Mouse (Mus musculus): ENCODE data around the gene Sept3. TPM values are rescaled to one million over a fixed set of nuclear protein-coding genes. Genes with fewer than 3 reads are reported as not detected.

Sept3 gene
- polyA plus RNA-seq, 1 experiment from 2014 or later: 157 TPM

DNA sequence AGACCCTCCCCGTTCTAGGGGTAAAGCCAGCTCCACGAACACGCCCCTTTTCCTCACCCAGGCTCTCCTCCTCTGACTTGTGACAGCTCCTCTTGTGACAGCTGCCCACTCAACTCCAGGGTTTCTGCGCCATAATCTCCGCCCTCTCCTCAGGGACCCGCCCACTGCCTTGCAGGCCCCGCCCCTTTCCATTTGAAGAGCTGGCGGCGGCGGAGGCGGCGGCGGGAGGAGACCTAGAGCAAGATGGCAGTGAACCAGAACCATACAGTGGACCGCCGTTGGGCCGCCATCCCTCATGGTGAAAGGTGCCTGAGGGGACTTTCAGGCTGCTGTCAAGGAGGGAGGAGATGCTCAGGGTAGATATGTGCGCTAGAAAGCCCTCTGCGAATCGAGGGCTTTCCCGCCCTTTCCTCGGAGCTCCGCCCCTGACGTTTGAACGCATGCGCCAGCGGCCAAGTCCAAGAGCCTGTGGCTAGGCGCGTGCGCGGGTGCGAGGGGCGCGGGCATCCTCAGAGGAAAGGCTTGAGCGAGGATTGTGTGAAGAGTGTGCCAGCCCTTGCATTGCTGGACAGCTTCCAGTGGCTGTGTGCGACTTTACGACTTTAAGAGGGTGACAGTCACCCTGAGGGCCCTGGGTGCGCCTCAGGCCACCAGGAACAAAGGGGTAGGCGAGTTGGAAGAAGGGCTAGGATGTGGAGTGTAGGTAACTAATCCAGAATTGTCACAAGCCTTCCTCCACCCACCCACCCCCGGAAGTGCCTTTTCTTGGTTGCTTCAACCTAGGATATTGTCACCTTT lies 24.3 kb downstream of the Sept3 start, which contains the start of gene Wbp2nl:
Gene Wbp2nl, plus strand, starts transcription at position 191 of the 798 bp plus-strand sequence.
- Histone ChIP-seq H3K27me3 (ENCODE audit: control insufficient read depth, insufficient read depth, low read length) (no peaks in the 10 kb centered on the region), H3K9ac (ENCODE audit: low read length) (no peak within 1 kb of the TSS), H3K27ac (ENCODE audit: low read depth, low read length) (no peak within 1 kb of the TSS), H3K4me1 (replicated peaks; ENCODE audit: control insufficient read depth, insufficient read depth, low read length) (no peaks in the 10 kb centered on the region), H3K36me3 (ENCODE audit: control insufficient read depth, insufficient read depth, low read length) (no peaks in the 10 kb centered on the region), H3K4me3 (ENCODE audit: low read depth, low read length) (no peak within 1 kb of the TSS), H3K4me2 (ENCODE audit: low read depth, low read length, severe bottlenecking) (no peak within 1 kb of the TSS), H3K9me3 (ENCODE audit: control insufficient read depth, low read length) (no peaks in the 10 kb centered on the region)
- WGBS: 62% methylated on average over 39 of the region's 39 CpGs
- ATAC-seq (replicated peaks; ENCODE audit: low FRiP score) (0 out of 2 replicates have a peak, but pooled peaks have one; percentile 49), DNase-seq (ENCODE audit: low spot score) (no peak)

DNA sequence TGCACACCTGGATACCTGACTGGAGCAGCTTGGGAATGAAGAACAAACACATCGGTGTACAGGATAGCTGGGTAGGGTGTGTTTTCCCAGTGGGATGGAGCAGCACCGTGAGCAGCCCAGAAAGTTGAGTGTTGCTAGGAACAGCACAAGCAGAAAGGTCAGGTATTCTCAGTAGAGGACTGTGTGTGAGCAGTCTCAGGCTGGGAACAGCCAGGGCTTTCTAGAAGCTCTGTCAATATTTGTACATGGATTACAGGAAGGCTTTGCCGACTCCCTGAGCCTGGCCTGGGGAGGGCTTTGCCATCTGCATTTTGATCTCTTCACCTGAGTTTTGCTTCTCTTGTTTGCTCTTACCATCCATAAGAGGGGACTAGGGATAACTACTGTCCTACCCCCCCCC lies 32.4 kb downstream of the Sept3 start:
- 74% methylated on average over 3 of the region's 3 CpGs for WGBS
- no peak for ATAC-seq (replicated peaks; ENCODE audit: low FRiP score)

DNA sequence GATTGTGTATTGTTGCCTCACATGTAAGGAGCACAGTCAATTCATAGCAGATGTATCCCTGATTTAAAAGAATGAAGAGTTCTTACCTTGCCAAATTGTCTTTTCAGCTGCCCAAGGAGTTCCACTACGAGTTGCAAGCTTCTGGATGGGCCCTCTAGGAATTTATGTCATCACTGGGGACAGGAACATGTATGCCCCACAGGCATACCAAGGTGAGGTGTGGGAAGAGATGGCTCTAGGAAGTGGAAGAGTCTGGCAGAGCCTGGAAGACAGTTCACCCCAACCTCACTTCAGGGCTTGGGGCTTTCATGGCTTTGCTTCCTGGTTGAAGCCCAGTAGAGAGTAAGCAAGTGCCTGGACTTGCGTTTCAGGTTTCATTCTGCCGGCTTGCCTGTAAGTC lies 33.7 kb downstream of the Sept3 start:
- Histone ChIP-seq H3K4me2 (ENCODE audit: low read depth, low read length, severe bottlenecking) (no peak overlapping the region), H3K9ac (ENCODE audit: low read length) (no peak overlapping the region), H3K36me3 (ENCODE audit: control insufficient read depth, insufficient read depth, low read length) (no peaks in the 10 kb centered on the region), H3K4me3 (ENCODE audit: low read depth, low read length) (no peak overlapping the region), H3K27ac (ENCODE audit: low read depth, low read length) (no peak overlapping the region), H3K27me3 (ENCODE audit: control insufficient read depth, insufficient read depth, low read length) (no peaks in the 10 kb centered on the region; the same call in 1 of the 2 replicates), H3K4me1 (replicated peaks; ENCODE audit: control insufficient read depth, insufficient read depth, low read length) (no peaks in the 10 kb centered on the region), H3K9me3 (ENCODE audit: control insufficient read depth, low read length) (no peaks in the 10 kb centered on the region)
- no peak for DNase-seq (ENCODE audit: low spot score)
- no peak for ATAC-seq (replicated peaks; ENCODE audit: low FRiP score)
- 92% methylated on average over 3 of the region's 3 CpGs for WGBS

More for the DNA sequence above, 32.4 kb downstream of the Sept3 start:
- no peaks in the 10 kb centered on the region for H3K36me3 ChIP-seq (ENCODE audit: control insufficient read depth, insufficient read depth, low read length)
- no peaks in the 10 kb centered on the region; the same call in 1 of the 2 replicates for H3K27me3 ChIP-seq (ENCODE audit: control insufficient read depth, insufficient read depth, low read length)
- H3K4me1 ChIP-seq (replicated peaks; ENCODE audit: control insufficient read depth, insufficient read depth, low read length): no peaks in the 10 kb centered on the region
- no peak overlapping the region for H3K9ac ChIP-seq (ENCODE audit: low read length)
- no peak overlapping the region for H3K4me2 ChIP-seq (ENCODE audit: low read depth, low read length, severe bottlenecking)
- H3K9me3 ChIP-seq (ENCODE audit: control insufficient read depth, low read length): no peaks in the 10 kb centered on the region
- no peak overlapping the region for H3K27ac ChIP-seq (ENCODE audit: low read depth, low read length)
- no peak for DNase-seq (ENCODE audit: low spot score)
- H3K4me3 ChIP-seq (ENCODE audit: low read depth, low read length): no peak overlapping the region

DNA sequence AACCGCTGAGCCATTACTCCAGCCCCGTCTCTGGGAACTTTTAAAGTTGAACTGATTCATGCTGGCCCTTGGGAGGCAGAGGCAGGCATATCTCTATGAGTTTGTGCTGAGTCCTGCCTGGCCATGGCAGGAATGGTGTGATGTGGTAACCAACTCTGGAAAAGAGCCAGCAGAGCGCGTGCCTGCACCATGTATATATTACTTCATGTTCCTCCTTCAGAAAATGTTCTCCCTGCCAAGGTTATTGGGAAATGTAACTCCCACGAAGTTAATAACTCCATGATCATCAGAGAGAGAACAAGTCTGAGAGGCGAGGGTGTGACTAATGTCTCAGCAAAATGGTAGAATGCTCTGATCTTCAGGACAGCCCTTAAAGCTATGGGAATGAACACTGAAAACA lies 43.1 kb downstream of the Sept3 start:
- no peaks in the 10 kb centered on the region for H3K27me3 ChIP-seq (ENCODE audit: control insufficient read depth, insufficient read depth, low read length)
- no peak overlapping the region for H3K4me2 ChIP-seq (ENCODE audit: low read depth, low read length, severe bottlenecking)
- no peaks in the 10 kb centered on the region for H3K4me1 ChIP-seq (replicated peaks; ENCODE audit: control insufficient read depth, insufficient read depth, low read length)
- H3K9me3 ChIP-seq (ENCODE audit: control insufficient read depth, low read length): no peaks in the 10 kb centered on the region
- no peak overlapping the region for H3K9ac ChIP-seq (ENCODE audit: low read length)
- 88% methylated on average over 6 of the region's 6 CpGs for WGBS
- no peak for ATAC-seq (replicated peaks; ENCODE audit: low FRiP score)
- no peaks in the 10 kb centered on the region for H3K36me3 ChIP-seq (ENCODE audit: control insufficient read depth, insufficient read depth, low read length)
- H3K27ac ChIP-seq (ENCODE audit: low read depth, low read length): no peak overlapping the region
- no peak overlapping the region for H3K4me3 ChIP-seq (ENCODE audit: low read depth, low read length)
- no peak for DNase-seq (ENCODE audit: low spot score)

DNA sequence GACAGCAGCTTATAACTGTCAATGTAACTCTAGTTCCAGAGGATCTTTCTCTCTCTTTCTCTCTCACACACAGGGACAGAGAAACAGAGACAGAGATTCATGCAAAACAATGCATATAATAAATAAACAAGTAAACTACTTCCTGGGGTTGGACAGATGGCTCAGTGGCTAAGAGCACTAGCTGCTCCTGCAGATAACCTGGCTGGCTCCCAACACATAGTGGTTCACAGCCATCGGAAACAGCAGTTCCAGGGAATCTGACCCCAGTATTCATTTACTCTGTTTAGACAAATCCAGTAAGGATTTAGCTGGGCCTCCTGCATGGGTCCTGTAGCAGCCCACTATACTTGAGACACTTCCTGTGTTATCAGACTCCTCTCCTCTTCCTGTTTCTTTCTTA lies 44.9 kb downstream of the Sept3 start:
- Histone ChIP-seq H3K4me1 (replicated peaks; ENCODE audit: control insufficient read depth, insufficient read depth, low read length) (no peaks in the 10 kb centered on the region), H3K4me3 (ENCODE audit: low read depth, low read length) (no peak overlapping the region), H3K9me3 (ENCODE audit: control insufficient read depth, low read length) (no peaks in the 10 kb centered on the region), H3K9ac (ENCODE audit: low read length) (no peak overlapping the region), H3K4me2 (ENCODE audit: low read depth, low read length, severe bottlenecking) (no peak overlapping the region), H3K27me3 (ENCODE audit: control insufficient read depth, insufficient read depth, low read length) (no peaks in the 10 kb centered on the region), H3K27ac (ENCODE audit: low read depth, low read length) (no peak overlapping the region), H3K36me3 (ENCODE audit: control insufficient read depth, insufficient read depth, low read length) (no peaks in the 10 kb centered on the region)
- DNase-seq (ENCODE audit: low spot score) (no peak), ATAC-seq (replicated peaks; ENCODE audit: low FRiP score) (no peak)
- WGBS: 91% methylated on average over 1 of the region's 1 CpGs

DNA sequence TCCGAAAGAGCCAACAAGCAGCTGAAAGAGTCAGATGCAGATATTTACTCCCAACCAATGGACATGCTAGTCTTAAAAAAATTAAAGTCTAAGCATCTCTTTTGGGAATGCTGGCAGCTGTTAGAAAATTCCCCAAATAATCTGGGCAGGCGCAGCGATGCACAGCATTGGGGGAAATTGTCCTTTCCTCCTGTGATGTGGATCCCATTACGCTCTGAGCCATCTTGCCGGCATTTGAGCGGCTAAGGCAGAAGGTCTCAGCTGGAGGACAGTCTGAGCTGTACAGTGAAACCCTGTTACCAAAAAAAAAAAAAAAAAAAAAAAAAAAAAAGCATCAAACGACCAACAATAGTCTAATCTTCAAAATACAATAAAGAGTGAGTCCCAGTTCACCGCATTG lies 47.5 kb downstream of the Sept3 start:
- Histone ChIP-seq H3K4me1 (replicated peaks; ENCODE audit: control insufficient read depth, insufficient read depth, low read length) (no peaks in the 10 kb centered on the region), H3K4me3 (ENCODE audit: low read depth, low read length) (no peak overlapping the region), H3K27me3 (ENCODE audit: control insufficient read depth, insufficient read depth, low read length) (no peaks in the 10 kb centered on the region), H3K9ac (ENCODE audit: low read length) (no peak overlapping the region), H3K4me2 (ENCODE audit: low read depth, low read length, severe bottlenecking) (no peak overlapping the region), H3K36me3 (ENCODE audit: control insufficient read depth, insufficient read depth, low read length) (no peaks in the 10 kb centered on the region), H3K9me3 (ENCODE audit: control insufficient read depth, low read length) (no peaks in the 10 kb centered on the region), H3K27ac (ENCODE audit: low read depth, low read length) (no peak overlapping the region)
- no peak for DNase-seq (ENCODE audit: low spot score)
- WGBS: 78% methylated on average over 8 of the region's 8 CpGs
- no peak for ATAC-seq (replicated peaks; ENCODE audit: low FRiP score)

DNA sequence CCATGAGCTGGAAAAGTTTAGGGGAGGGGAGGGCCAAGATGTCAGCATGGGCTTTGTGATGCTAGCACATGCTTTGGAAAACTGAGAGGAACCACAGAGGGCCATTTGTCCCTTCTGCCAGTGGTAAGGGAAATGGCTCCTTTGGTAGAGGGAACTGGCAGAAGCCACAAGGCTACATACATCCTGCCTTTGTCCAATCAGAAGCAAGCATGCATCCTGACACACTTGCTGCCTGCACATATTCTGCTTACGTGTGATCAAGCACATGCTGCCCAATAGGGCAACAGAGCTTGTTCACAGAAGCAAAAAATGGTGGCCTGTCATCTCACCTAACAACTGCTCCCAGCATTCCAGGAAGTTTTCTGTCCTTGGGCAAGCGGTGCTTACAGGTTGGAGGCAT lies 50.7 kb downstream of the Sept3 start:
- no peaks in the 10 kb centered on the region for H3K9me3 ChIP-seq (ENCODE audit: control insufficient read depth, low read length)
- H3K27ac ChIP-seq (ENCODE audit: low read depth, low read length): no peak overlapping the region
- H3K27me3 ChIP-seq (ENCODE audit: control insufficient read depth, insufficient read depth, low read length): no peaks in the 10 kb centered on the region
- no peak overlapping the region for H3K4me2 ChIP-seq (ENCODE audit: low read depth, low read length, severe bottlenecking)
- H3K4me3 ChIP-seq (ENCODE audit: low read depth, low read length): no peak overlapping the region
- WGBS: 87% methylated on average over 2 of the region's 2 CpGs
- DNase-seq (ENCODE audit: low spot score): no peak
- H3K36me3 ChIP-seq (ENCODE audit: control insufficient read depth, insufficient read depth, low read length): no peaks in the 10 kb centered on the region; the same call in 1 of the 2 replicates
- H3K9ac ChIP-seq (ENCODE audit: low read length): no peak overlapping the region
- H3K4me1 ChIP-seq (replicated peaks; ENCODE audit: control insufficient read depth, insufficient read depth, low read length): no peaks in the 10 kb centered on the region
- no peak for ATAC-seq (replicated peaks; ENCODE audit: low FRiP score)

DNA sequence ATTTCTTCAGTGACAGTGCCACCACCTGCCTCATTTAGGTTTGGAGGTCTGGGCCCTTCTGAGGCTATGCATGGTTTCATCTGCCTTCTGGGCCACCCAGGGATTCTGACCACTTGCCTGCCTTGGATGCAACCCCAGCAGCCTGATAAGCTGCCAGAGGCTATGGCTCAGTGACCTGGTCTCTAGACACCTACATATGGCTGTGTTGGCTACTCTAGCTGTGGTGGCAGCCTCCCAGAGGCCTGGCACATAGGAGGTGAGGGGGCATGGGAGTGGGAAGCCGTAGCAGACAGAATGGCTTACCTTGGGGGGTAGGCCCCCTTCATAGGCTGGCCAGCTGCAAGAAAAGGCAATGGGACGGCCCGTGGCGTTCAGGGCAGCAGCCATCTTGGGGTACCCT lies 60.5 kb downstream of the Sept3 start:
- Histone ChIP-seq H3K9me3 (ENCODE audit: control insufficient read depth, low read length) (no peaks in the 10 kb centered on the region), H3K36me3 (ENCODE audit: control insufficient read depth, insufficient read depth, low read length) (no peaks in the 10 kb centered on the region), H3K27ac (ENCODE audit: low read depth, low read length) (no peak overlapping the region), H3K4me2 (ENCODE audit: low read depth, low read length, severe bottlenecking) (no peak overlapping the region), H3K27me3 (ENCODE audit: control insufficient read depth, insufficient read depth, low read length) (peaks cover 4% of the 10 kb centered on the region; the same call in 1 of the 2 replicates), H3K9ac (ENCODE audit: low read length) (no peak overlapping the region), H3K4me1 (replicated peaks; ENCODE audit: control insufficient read depth, insufficient read depth, low read length) (peaks cover 7% of the 10 kb centered on the region; the same call in 1 of the 2 replicates), H3K4me3 (ENCODE audit: low read depth, low read length) (no peak overlapping the region)
- ATAC-seq (replicated peaks; ENCODE audit: low FRiP score) (no peak), DNase-seq (ENCODE audit: low spot score) (no peak)
- 96% methylated on average over 4 of the region's 4 CpGs for WGBS

DNA sequence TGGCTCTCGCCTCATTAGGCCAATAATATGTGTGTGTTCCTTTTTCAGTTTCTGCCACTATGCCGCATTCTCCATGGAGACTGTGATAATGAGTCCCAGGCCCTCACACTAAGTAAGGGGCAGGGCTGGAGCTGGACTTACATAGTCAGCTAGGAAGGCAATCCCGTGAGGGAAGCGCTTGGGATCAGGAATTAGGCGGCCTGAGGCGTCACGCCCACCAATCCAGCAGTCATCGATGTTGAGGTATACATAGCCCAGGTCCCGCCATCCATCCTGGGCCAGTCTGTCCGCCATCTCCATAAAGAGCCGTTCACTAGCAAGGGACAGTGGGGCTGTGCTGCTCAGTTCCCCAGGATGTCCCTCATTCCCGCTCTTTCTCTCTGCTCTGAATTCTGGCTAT lies 61.9 kb downstream of the Sept3 start:
- 77% methylated on average over 12 of the region's 12 CpGs for WGBS
- Histone ChIP-seq H3K4me2 (ENCODE audit: low read depth, low read length, severe bottlenecking) (no peak overlapping the region), H3K4me3 (ENCODE audit: low read depth, low read length) (no peak overlapping the region), H3K27ac (ENCODE audit: low read depth, low read length) (no peak overlapping the region), H3K9me3 (ENCODE audit: control insufficient read depth, low read length) (no peaks in the 10 kb centered on the region), H3K36me3 (ENCODE audit: control insufficient read depth, insufficient read depth, low read length) (no peaks in the 10 kb centered on the region), H3K27me3 (ENCODE audit: control insufficient read depth, insufficient read depth, low read length) (peaks cover 9% of the 10 kb centered on the region; the same call in 1 of the 2 replicates), H3K9ac (ENCODE audit: low read length) (no peak overlapping the region), H3K4me1 (replicated peaks; ENCODE audit: control insufficient read depth, insufficient read depth, low read length) (peaks cover 11% of the 10 kb centered on the region; the same call in 1 of the 2 replicates)
- no peak for DNase-seq (ENCODE audit: low spot score)
- no peak for ATAC-seq (replicated peaks; ENCODE audit: low FRiP score)

Measured in forebrain, embryonic 11.5 days (tissue).